Mouse (Mus musculus) common myeloid progenitor, adult 5-6 weeks (primary cell): ENCODE data around the gene Slfn8. TPM values are rescaled to one million over a fixed set of nuclear protein-coding genes. Genes with fewer than 3 reads are reported as not detected.
"Not testable (repeated sequence)": the region's sequence is repeated elsewhere in the genome, so short reads cannot be mapped to it uniquely, and the experiment has no call there.

Experiments
- ATAC-seq: replicated peaks from 2 replicates; pipeline ENCODE4 v1.8.0; 2016; ENCODE audit warnings: low read depth, mild to moderate bottlenecking, moderate TSS enrichment, inconsistent platforms; ENCODE audit not compliant: poor library complexity, severe bottlenecking
- total RNA-seq: library from RNA; stranded (forward); fragments of 200-1000, 187-1606 nt; gene quantifications from 2 replicates; pipeline ENCODE4 v1.2.3, GENCODE M21; 2017

Slfn8 gene
- 22.1 and 24.2 TPM in 2 replicates for total RNA-seq

DNA sequence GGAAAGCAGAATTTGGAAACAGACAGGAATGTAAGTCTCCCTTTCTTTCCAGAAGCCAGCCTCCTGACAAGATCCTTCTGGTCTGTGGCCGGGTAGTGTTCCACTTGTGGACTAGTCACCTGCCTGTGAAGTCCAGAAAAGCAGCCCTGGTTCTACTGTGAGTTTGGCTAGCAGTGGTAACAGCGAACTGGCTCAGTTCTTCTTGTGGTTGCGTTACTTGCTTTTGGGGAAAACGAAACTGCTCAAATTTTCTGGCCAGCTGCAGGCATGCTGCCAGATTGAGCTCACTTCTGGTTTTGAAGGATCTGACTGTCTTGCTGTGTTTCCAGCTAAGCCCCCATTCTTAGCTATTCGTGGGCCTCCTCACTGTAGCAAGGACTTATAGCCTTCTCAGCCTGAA lies at the start of gene Slfn8:
Gene Slfn8, minus strand, starts transcription at position 190 of the 400 bp plus-strand sequence.
- peak; percentile 75 for ATAC-seq

DNA sequence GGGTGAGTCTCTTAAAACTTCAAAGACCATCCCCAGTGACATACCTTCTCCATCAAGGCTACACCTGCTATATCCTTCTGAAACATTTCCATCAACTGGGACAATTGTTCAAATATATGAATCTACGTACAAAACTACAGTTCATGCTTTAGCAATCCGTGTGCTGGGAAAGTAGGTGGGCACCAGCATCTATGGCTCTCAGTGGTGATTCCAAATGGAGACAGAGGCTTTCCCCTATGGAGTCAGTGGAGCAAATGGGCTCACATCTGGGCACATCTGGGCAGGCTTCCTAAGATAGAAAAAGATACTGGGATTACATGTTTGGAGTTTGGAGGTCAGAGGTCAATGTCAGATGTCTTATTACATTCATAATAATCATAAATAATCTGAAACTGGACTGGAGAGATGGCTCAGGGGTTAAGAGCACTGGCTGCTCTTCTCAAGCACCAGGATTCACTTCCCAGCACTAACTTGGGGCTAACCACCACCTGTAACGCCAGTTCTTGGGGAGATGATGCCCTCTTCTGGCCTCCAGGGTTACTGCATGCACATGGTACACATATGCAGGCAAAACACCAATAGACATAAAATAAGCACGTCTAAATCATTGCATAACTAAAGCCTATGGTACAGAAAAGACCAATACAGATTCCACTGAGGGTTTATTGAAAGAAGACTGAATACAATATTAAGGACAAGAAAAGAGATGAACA lies 47.5 kb upstream of the Slfn8 start:
- ATAC-seq, result no peak

DNA sequence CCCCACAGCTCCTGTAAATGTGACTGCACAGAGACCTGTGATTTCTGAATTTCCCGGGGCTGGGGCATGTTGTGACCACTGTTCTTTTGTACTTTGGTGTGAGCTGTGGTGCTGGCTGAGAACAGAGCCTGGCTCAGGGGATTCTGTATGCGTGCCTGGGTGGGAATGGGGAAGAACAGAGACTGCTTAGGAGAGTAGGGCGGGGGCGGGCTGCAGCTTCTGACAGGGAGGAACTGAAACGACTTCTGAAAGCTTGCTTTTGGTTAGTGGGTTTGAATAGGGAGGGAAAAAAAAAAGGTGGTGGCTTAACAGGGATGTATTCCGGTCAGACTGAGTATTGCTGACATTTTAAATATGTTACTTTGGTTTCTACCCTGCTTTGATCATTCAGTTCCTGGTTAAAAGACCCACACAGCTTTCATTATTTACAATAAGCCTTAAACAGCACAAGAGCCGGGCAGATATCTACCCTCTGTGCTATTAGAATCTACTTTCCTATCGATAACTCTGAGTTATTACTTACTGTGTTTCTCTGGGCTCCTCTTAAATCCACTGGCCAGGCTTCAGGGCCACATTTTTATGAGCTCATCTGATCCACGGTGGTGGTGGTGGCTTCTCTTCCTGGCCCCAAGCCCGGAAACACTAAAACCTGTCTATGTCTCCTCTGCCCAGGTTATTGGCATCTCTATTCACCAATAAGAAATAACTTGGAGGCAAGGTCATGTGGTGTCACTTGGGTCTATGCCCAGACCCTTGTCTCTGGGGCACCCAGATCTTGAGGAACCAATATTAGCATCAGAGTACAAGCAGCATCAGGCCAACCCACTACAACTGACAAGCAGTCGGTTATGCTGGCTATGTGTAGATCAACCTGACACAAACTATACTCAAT lies 46.3 kb upstream of the Slfn8 start:
- ATAC-seq, result peak; percentile 84

DNA sequence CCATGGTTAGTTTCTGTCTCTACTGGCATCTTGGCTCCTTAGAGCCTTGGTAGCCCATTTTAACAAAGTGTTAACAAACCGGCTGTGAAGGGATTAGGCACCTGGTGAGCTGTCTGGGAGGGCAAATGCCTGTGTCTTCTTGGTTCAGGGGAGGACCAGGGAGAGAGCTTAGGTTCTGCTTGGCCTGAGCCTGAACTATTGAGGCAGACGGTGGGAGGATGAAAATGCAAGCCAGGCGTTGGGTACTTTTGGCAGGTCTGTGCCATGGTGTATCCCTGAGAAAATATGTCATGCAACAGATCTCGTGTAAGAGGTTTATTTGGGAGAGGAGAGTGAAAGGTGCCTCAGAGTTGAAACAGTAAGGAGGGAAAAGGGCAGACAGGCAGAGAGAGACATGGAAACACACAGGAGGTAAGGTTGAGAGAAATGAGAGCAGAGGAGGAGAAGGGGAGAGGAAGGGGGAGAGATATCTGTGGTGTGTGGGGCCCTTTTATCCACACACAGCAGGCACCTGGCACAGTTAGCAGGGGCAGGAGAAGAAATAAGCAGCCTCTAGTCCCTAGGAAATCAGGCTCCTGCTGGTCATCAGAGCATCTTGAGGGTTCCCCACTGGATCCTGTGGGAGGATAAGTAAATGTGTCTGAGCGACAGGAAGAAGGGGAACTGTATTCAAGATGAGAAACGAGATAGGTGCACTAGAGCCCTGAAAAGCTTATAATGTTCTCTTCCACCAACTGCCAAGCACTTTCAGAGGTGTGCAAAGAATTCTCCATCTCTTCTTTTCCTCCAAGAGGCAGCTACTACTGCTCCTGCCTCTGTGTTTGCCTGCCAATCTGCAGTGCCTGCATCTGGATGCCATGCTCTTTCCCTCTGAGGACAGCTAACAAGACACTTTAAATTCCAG lies 45.1 kb upstream of the Slfn8 start:
- no peak for ATAC-seq

DNA sequence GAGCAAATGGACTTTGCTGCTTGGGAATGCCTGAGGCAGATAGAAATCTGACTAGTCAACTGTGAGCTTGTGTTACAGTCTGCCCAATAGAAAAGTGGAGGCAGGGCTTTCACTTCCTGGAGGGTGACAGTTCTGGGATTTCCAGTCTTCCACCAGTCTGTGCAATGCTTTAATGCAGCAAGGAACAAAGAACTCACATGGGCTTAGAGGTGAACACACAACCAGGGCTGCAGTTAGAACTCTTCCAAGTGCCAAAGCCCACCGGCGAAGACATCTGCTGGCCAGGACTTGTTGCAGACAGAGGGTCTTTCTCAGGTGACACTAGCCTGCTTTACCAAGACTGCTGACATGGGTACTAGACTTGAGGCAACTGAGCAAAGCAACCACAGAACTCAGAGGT lies 44.3 kb upstream of the Slfn8 start, which contains the start of gene Slfn2:
Gene Slfn2, plus strand, starts transcription at position 167 of the 400 bp plus-strand sequence.
- ATAC-seq, result no peak

DNA sequence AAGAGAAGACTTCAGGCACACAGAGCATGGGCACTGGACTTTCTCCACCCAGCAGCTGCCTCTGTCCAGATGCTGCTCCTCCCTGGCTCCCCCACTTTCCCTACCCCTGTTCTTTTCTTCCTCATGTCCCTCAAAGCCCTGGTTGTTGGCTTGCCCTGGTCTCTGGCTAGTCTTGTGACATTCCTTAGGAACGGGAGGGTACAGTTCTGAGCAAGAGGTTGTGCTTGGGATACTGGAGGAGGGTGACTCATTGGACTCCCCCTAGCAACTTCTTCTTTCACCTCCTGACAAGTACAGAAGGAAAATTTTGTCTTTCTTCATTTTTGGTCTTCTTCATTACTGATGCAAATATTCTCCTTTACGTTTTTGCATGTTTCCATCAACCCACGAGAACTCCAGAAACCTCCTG lies 43.3 kb upstream of the Slfn8 start:
- no peak for ATAC-seq

DNA sequence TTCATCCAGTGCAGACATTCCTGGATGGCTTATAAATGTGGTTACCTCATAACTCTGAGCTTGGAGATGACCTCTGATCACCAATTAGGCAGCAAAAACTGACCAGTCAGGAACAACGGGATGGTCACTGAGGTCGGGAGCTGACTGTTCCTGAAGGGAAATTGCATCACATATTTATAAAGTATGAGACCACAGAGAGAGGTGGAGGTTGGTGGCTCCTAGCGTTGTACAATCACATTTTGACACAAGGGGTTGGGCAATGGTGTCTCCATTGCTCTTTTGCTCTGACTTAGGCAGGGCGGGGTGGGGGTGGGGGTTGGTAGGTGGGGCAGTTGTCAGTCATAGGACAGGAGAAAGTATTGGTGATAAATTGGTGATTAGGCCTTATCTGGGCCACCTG lies 42.5 kb upstream of the Slfn8 start:
- no peak for ATAC-seq

DNA sequence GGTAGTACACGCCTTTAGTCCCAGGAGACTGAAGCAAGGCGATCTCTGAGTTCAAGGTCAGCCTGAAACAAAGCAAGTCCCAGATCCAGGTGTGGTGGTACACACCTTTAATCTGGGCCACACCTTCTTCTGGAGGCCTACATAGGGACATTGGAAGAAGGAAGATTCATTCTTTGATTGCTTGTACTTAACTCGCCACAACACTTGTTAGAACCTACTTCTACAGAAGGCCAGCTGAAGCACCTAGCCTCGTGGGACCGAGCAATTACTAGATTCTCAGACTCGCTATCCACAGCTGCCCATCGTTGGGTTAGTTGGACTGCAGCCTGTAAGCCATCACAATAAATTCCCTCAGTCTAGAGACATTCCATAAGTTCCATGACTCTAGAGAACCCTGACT lies 41.2 kb upstream of the Slfn8 start:
- ATAC-seq, result no peak

DNA sequence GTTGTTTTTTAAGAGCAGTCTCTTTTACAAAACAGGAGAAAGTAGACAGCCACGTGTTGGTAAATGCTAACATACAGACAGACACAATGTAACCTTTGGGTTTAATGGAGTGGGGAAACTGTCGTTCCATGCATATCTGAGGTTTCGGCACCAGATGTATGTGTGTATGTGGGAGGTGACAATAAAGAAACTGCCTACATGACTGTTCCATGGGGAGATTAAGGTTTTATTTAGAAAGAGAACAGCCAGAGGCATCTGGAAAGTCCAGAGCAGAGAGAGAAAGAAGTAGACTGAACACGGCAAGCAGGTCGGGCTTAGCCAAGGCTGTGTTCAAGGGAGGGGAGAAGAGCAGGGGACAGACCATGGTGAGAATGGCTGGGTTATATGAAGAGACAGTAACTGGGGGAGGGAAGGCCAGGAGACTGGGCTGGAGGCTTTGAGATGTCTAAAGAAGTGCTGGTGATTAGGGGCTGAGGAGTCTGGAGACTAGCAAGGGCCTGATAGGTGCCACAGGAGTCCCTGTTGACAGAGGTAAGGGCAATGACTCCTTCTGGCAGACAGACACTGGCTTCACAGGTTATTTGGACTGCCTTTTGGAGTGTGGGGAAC lies 39.9 kb upstream of the Slfn8 start:
- ATAC-seq, result no peak

DNA sequence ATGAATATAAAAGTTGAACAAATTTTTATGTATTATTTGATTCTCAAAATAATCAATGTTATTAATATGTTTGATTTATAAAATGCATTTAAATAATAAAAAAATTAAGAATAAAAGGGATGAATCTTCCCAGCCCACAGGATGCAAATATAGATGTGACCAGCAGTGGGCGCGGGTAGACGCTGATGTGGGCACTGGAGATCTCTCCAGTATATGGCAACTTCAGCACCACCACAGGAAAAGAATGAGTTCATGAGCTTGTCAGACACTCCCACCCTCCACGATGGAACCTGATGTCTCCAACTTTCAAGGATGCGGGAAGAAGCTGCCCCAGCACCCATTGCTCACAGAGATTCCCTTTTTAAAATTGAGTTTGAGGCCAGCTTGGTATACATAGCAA lies 37.3 kb upstream of the Slfn8 start:
- peak; percentile 98 for ATAC-seq

DNA sequence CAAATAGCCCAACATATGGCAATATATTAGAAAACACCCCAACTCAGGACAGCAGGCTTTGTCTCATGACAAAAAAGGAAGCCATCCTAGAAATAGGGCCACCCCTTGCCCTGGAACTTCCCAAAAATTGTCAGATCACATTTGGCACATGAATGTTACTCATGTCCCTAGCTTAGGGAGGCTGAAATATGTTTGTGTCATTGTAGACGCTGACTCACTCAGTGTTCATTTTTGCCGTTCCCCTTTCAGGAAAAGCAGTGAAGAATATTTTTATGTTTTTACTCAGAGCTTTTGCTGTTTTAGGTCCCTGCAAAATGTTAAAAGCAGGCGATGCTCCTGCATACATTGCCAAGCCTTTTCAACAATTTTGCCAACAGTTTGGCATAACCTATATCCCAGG lies 25.0 kb upstream of the Slfn8 start:
- no peak for ATAC-seq

DNA sequence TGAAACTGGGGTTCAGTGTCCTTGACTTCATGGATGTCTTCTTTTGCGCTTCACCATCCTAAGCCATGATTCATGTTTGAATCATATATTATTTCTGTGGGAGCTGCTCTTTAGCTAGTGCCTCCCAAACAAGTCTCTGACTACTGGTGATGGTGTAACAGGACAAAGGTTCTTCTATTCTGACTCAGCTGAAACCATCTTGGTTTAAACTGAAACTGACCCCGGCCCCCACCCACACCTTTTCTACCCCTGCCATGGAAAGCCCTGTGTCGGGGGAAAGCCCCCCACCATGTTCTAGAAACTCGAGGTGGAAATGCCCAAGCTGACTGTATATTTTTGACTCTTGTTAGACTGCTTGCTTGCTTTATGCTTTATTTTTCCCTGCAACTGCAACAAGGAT lies 23.3 kb upstream of the Slfn8 start:
- no peak for ATAC-seq

DNA sequence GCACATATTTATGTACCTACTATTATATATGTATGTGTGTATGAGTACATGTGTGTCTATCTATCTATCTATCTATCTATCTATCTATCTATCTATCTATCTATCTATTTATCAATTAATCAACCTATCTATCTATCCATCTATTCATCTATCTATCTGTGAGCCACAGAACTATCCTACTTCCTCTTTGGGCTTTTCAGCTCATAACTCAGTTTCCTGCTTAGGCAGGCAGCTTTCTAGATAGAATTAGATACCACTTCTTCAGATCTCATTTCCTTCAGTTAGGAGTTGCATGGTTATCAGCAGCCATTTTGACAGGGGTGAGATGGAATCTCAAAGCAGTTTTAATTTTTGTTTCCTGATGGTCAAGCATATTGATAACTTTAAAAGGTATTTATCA lies 20.4 kb upstream of the Slfn8 start:
- ATAC-seq, result no peak

DNA sequence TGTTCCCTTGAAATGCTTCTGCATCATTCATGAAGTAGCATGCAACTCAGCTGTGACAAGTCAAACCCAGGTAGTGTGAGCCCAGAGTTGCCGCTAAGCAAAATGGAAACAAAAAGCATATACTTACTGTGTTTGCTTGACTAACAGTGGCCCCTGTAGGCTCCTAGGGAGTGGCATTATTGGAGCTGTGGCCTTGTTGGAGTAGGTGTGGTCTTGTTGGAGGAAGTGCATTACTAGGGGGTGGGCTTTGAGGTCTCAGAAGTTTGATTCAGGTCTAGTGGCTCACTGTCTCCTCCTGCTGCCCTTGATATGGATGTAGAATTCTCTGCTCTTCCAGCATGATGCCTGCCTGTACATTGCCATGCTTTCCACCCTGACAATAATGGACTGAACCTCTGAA lies 19.7 kb upstream of the Slfn8 start:
- peak; percentile 98 for ATAC-seq

DNA sequence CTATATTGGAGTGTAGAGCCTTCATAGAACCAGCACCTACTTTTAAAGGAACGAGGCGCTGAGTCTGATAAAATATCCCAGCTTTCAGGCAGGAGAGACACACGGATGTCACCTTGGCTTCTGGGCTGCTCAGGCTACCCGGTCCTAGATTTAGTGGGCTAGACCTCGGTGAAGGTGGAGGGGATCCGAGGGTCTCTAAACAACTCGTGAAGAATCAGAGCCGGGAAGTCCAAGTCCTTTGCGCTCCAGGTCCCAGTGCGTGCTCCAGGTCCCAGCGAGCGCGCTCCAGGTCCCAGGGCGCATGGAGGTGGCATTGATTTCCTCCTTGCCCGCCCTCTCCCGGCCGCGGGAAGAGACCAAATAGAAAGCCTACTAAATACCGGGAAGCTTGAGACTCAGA lies 19.2 kb upstream of the Slfn8 start:
- peak; percentile 30 for ATAC-seq

DNA sequence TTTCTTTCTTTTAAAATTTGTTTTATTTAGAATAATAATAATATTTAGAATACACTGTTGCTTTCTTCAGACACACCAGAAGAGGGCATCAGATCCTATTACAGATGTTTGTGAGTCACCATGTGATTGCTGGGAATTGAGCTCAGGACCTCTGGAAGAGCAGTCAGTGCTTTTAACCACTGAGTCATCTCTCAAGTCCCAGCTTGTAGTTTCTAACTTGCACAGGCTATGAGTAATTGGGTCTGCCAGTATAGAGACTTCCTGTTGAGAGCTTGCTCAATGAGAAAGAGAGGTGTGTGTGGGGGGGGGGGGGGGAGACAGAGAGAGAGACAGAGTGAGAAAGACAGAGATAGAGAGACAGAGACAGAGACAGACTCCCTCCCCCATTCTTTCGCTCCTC lies 18.5 kb upstream of the Slfn8 start:
- no peak for ATAC-seq

DNA sequence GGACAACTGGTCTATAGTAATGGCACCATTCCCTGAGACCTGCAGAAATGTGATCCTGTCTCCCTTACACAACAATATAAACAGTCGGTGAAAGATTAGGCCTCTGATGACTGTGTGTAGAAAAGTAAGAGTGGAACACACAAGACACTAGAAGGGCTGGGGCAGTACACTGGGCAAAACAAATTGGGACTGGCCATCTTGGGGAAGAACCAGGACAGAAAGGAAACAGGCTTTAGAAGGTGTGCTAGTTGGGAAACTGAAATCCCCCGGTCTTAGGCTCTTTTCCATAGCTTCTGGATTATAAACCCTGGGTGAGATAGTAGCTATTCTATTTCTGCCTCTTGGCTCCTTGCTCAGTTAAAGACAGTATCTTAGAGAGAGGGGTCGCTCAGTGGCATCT lies 18.1 kb upstream of the Slfn8 start:
- not testable (repeated sequence) for ATAC-seq

DNA sequence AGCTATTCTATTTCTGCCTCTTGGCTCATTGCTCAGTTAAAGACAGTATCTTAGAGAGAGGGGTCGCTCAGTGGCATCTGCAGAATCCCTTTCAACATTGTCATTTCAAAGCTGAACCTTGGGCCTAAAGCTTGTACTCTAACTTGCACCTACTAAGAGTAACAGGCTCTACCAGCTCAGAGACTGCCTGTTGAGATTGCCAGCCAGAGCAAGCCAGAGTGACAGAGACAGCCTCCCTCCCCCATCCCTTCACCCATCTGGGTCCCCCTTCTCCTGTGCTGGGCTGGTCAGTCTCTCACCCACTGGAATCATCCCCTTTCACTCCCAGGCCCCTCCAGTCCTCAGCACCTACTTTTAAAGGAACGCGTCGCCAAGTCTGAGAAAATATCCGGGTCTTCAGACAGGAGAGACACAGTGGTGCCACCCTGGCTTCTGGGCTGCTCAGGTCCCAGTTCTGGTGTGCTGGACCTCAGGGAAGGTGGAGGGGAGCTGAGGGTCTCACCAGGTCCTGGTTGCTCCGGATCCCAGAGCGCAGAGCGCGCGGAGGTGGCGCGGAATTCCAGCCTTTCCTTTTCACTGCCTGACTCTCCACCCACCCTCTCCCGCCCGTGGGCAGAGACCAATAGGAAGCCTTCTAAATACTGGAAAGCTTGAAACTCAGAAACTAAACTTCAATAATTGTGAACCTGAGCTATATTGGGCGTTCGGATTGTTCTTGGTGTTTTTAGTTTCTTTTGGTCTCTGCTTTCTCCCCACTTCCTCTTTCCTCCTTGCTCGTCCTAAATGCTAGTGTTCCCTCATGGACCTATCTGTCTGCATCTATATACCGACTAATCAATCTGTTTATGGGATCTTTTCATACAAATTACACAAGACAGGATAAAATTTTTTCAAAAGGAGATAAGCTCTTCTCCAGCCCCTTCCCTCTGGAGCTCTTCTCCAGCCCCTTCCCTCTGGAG lies 770 bp downstream of the Slfn8 start:
- peak; percentile 51 for ATAC-seq

DNA sequence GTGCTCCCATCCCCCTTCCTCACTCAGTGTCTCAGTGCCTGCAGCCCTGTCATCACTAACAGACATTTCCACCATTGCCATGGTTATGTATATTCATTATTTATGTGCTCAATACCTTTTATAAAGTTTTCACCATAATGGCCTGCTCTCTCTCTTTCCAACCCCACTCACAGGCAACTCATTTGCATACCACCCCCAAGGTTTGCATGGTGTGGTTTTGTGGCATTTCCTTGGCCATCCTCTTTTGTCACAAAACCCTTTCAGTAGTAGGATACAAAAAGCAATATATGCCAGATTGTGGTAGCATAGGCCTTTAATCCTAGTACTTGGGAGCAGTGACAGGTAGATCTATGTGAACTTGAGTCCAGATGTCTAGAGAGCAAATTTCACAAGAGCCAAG lies 4.5 kb downstream of the Slfn8 start:
- ATAC-seq, result no peak
